Mouse (Mus musculus) erythroblast, embryonic 14.5 days (primary cell): ENCODE measurements at regions not wholly inside any gene's neighbourhood (a gene's known extent, or its start where the extent isn't known, plus 50 kb on each side); places are given as distances from the start of the nearest gene placed in this dataset.

Experiments
- GATA1 ChIP-seq: IDR thresholded peaks from 2 replicates; pipeline ENCODE4 v1.6.1; 2012; ENCODE audit warnings: low read length, inconsistent platforms, mixed read lengths
- TAL1 ChIP-seq: IDR thresholded peaks from 3 replicates; pipeline ENCODE4 v1.6.1; 2012; ENCODE audit warnings: low read length, inconsistent platforms, mixed read lengths

DNA sequence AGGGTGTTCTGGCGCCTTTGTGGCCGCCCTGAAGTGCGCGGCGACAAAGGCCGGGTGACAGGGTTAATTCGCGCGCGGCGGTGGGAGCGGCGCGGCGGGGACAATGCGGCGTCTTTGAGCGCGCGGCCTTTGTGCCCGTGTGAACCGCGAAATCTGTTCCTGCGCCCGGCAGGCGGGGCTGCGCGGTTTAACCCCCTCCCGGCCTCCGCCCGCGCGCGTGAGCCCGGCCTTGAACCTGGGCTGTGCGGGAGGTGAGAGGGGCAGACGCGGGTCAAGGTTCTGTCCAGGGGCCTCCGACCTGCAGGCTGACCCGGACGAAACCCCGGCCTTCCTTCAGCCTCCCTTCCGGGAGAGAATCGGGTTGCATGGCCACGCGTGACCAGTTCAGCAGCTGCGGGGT lies 129.2 kb upstream of the Lhx5 start:
- TF ChIP-seq GATA1 (no peak), TAL1 (no peak)
